Mouse (Mus musculus): ENCODE measurements around the gene Gm10061.
"Not testable (repeated sequence)": the region's sequence is repeated elsewhere in the genome, so short reads cannot be mapped to it uniquely, and the experiment has no call there.

Gm10061 gene

DNA sequence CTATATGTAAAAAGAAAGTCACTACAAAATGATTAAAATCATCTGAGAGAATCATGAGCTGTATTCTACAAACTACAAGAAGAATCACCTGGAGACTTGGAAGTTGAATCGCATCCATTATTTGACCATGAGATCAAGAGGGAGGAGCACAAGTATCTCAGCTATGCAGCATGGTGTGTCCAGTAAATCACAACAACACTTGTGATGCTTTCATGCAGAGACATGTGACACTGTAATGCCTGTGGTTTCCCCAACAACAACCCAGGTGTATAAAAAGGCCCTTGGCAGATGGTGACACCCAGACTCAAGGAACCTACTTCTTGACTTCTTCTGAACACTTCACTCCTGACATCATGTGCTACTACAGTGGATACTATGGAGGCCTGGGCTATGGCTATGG is at the start of gene Gm10061:
Gene Gm10061, plus strand, starts transcription at position 301 of the 400 bp plus-strand sequence.
- no peak for DNase-seq (ENCODE audit: low read depth, low spot score)

DNA sequence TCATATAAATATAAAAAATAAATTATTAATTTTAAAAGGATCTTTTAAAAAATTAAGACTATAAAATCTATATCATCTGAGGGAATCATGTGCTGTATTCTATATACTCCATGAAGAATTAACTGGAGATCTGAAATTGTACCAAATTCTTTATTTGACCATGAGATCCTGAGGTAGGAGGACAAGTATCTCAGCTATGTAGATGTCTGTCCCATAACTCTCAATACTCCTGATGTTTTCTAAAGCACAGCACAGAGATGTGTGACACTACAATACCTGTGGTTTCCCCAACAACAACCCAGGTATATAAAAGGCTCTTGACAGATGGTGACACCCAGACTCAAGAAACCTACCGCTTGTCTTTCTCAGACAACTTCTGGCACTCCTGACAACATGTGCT is 10.3 kb upstream of the Gm10061 start, which contains the start of gene Gm6358:
Gene Gm6358, plus strand, starts transcription at position 301 of the 400 bp plus-strand sequence.
- DNase-seq (ENCODE audit: low read depth, low spot score) = no peak

DNA sequence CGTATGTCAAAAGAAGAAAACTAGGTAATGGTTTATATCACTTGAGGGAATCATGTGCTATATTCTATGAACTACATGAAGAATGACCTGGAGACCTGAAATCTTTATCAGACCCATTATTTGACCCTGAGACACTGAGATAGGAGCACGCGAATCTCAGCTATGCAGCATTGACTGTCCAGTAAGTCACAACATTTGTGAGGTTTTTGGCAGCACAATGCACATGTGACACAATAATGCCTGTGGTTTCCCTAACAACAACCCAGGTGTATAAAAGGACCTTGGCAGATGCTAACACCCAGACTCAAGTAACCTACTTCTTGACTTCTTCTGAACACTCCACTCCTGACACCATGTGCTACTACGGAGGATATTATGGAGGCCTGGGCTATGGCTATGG is 6.8 kb downstream of the Gm10061 start, which contains the start of gene Gm9789:
Gene Gm9789, plus strand, starts transcription at position 301 of the 400 bp plus-strand sequence.
- no peak for DNase-seq (ENCODE audit: low read depth, low spot score)

DNA sequence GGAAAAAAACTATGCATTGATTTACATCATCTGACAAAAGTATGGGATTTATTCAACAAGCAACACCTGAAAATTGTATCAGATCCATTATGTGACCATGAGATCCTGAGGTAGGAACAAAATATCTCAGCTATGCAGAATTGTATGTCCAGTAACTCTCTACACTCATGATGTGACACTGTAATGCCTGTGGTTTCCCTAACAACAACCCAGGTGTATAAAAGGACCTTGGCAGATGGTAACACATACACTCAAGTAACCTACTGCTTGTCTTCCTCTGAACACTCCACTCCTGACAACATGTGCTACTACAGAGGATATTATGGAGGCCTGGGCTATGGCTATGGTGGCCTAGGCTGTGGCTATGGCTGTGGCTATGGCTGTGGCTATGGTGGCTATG is 18.3 kb downstream of the Gm10061 start, which contains the start of gene Gm7735:
Gene Gm7735, plus strand, starts transcription at position 301 of the 400 bp plus-strand sequence.
- DNase-seq (ENCODE audit: low read depth, low spot score) = not testable (repeated sequence)

DNA sequence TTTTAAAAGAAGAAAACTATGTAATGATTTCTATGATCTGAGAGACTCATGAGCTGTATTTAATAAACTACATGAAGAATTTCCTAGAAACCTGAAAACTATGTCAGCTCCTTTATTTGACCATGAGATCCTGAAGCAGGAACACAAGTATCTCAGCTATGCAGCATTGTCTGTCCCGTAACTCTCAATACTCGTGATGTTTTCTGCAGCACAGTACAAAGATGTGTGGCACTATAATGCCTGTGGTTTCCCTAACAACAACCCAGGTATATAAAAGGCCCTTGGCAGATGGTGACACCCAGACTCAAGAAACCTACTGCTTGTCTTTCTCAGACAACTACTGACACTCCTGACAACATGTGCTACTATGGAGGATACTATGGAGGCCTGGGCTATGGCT is 23.5 kb downstream of the Gm10061 start, which contains the start of gene 1110057P08Rik:
Gene 1110057P08Rik, plus strand, starts transcription at position 301 of the 400 bp plus-strand sequence.
- no peak for DNase-seq (ENCODE audit: low read depth, low spot score)

DNA sequence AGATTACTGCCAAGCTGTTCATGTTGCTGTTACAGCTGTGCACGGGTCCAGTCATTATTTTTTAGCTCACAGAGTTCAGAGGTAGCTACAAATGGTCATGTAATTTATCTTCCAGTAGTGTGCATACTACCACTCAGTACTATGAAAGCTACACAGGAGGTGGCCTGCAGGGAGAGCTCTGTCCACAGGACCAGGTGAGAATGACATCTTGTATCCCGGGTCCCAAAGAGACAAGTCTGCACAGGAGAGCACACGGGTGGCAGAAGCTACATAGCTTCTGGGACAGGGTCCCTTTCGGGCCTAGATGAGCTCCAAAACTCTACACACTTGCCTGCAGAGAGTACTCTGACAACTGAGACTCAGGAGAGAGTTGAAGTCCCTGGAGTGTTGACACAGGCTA is 37.7 kb downstream of the Gm10061 start:
- DNase-seq (ENCODE audit: low read depth, low spot score) = peak; percentile 50
